Mouse (Mus musculus): ENCODE results near the gene Amz1. TPM values are rescaled to one million over a fixed set of nuclear protein-coding genes. Genes with fewer than 3 reads are reported as not detected.

Gene Amz1
- polyA plus RNA-seq, 1 experiment = 1.2 TPM

- Histone ChIP-seq H3K79me2 (ENCODE audit: control insufficient read depth, insufficient read depth) (peaks cover 4% of the 10 kb centered on the region), H3K4me3 (no peak overlapping the region), H3K36me3 (ENCODE audit: control insufficient read depth, insufficient read depth) (peaks cover 29% of the 10 kb centered on the region), H3K4me2 (ENCODE audit: low read depth) (no peak overlapping the region), H3K27me3 (ENCODE audit: control insufficient read depth, insufficient read depth, insufficient read length) (no peaks in the 10 kb centered on the region), H3ac (ENCODE audit: control insufficient read depth, insufficient read length) (no peak overlapping the region)
- no peak for TF ChIP-seq SRF (IDR thresholded peaks at IDR 0.05; ENCODE audit: control insufficient read depth, insufficient read length, low read depth)
- no peak for TF ChIP-seq E2F4 (IDR thresholded peaks at IDR 0.05; ENCODE audit: insufficient read depth)
- TF ChIP-seq POLR2A (IDR thresholded peaks at IDR 0.05; ENCODE audit: insufficient read length, low read depth) = no peak
- TF ChIP-seq MYOD1 (IDR thresholded peaks at IDR 0.05; ENCODE audit: control insufficient read depth in 1 of 3, insufficient read length in 2 of 3, low read depth in 2 of 3) = no peak
- TF ChIP-seq CEBPB (IDR thresholded peaks at IDR 0.05; ENCODE audit: insufficient read depth, poor library complexity, severe bottlenecking) = no peak
- no peak for TF ChIP-seq POLR2AphosphoS2 (IDR thresholded peaks at IDR 0.05; ENCODE audit: insufficient read length, low read depth)
- no peak for TF ChIP-seq TCF3 (IDR thresholded peaks at IDR 0.05; ENCODE audit: insufficient read length, low read depth)
- TF ChIP-seq TCF12 (IDR thresholded peaks at IDR 0.05; ENCODE audit: insufficient read depth, poor library complexity, severe bottlenecking) = no peak
Measured at GRCm38 (mm10) chr5:140783577-140783976, 59.6 kb downstream of the Amz1 start.

GRCm38 (mm10) chr5:140784288-140784687, 60.4 kb downstream of the Amz1 start:
- TF ChIP-seq USF1 (IDR thresholded peaks at IDR 0.05; ENCODE audit: low read depth) (no peak), REST (IDR thresholded peaks at IDR 0.05; ENCODE audit: insufficient read depth, insufficient read length) (no peak)
- no peaks in the 10 kb centered on the region for H3K27me3 ChIP-seq (ENCODE audit: control insufficient read depth, insufficient read depth, insufficient read length)

DNA sequence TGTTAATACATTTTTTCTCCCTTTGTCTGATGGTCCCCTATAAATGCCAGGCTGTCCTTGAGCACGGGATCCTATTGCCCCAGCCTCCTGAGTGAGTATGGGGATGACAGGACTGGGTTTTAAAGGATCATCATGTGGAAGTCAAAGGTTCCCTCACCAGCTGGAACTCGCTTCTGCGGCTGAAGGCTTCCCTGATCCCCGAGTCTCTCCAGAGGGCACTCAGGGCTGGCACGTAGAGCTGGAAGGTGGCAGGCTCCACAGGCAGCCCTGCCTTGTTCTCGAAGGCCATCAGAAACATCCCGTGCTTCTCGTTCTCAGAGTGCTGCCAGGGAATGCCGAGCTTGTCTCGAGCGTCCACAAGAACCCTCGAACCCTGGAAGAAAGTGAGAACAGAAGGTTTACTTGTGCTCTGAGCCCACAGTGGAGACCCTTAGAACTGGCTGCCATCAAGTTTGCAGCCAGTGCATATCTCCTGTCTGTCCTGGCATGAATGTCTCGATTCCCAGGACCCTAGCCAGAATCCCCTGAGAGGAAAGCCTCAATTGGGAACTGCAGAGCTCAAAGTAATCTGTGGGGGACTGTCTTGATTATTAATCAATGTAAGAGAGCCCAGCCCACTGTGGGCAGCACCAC, 61.4 kb downstream of the Amz1 start:
- H3ac ChIP-seq (ENCODE audit: control insufficient read depth, insufficient read length) = no peak overlapping the region
- TF ChIP-seq USF1 (IDR thresholded peaks at IDR 0.05; ENCODE audit: low read depth) (no peak), MYOD1 (IDR thresholded peaks at IDR 0.05; ENCODE audit: control insufficient read depth in 1 of 3, insufficient read length in 2 of 3, low read depth in 2 of 3) (no peak), TCF3 (IDR thresholded peaks at IDR 0.05; ENCODE audit: insufficient read length, low read depth) (no peak), SRF (IDR thresholded peaks at IDR 0.05; ENCODE audit: control insufficient read depth, insufficient read length, low read depth) (no peak), TCF12 (IDR thresholded peaks at IDR 0.05; ENCODE audit: insufficient read depth, poor library complexity, severe bottlenecking) (no peak), POLR2AphosphoS2 (IDR thresholded peaks at IDR 0.05; ENCODE audit: insufficient read length, low read depth) (no peak), REST (IDR thresholded peaks at IDR 0.05; ENCODE audit: insufficient read depth, insufficient read length) (no peak), E2F4 (IDR thresholded peaks at IDR 0.05; ENCODE audit: insufficient read depth) (no peak), POLR2A (IDR thresholded peaks at IDR 0.05; ENCODE audit: insufficient read length, low read depth) (no peak), CEBPB (IDR thresholded peaks at IDR 0.05; ENCODE audit: insufficient read depth, poor library complexity, severe bottlenecking) (no peak)
- H3K79me2 ChIP-seq (ENCODE audit: control insufficient read depth, insufficient read depth) = peaks cover 16% of the 10 kb centered on the region
- H3K36me3 ChIP-seq (ENCODE audit: control insufficient read depth, insufficient read depth) = peaks cover 29% of the 10 kb centered on the region
- H3K27me3 ChIP-seq (ENCODE audit: control insufficient read depth, insufficient read depth, insufficient read length) = no peaks in the 10 kb centered on the region
- H3K4me3 ChIP-seq = no peak overlapping the region
- H3K4me2 ChIP-seq (ENCODE audit: low read depth) = no peak overlapping the region

More at GRCm38 (mm10) chr5:140784288-140784687, 60.4 kb downstream of the Amz1 start:
- Histone ChIP-seq H3K4me2 (ENCODE audit: low read depth) (no peak overlapping the region), H3K4me3 (no peak overlapping the region), H3K79me2 (ENCODE audit: control insufficient read depth, insufficient read depth) (peaks cover 8% of the 10 kb centered on the region), H3K36me3 (ENCODE audit: control insufficient read depth, insufficient read depth) (peaks cover 29% of the 10 kb centered on the region), H3ac (ENCODE audit: control insufficient read depth, insufficient read length) (no peak overlapping the region)

- H3K79me2 ChIP-seq (ENCODE audit: control insufficient read depth, insufficient read depth) = peaks cover 20% of the 10 kb centered on the region
- H3K36me3 ChIP-seq (ENCODE audit: control insufficient read depth, insufficient read depth) = peaks cover 5% of the 10 kb centered on the region
- H3K4me2 ChIP-seq (ENCODE audit: low read depth) = no peak overlapping the region
- no peaks in the 10 kb centered on the region for H3K27me3 ChIP-seq (ENCODE audit: control insufficient read depth, insufficient read depth, insufficient read length)
- H3K4me3 ChIP-seq = no peak overlapping the region
- no peak overlapping the region for H3ac ChIP-seq (ENCODE audit: control insufficient read depth, insufficient read length)
- TF ChIP-seq TCF3 (IDR thresholded peaks at IDR 0.05; ENCODE audit: insufficient read length, low read depth) (no peak), REST (IDR thresholded peaks at IDR 0.05; ENCODE audit: insufficient read depth, insufficient read length) (no peak), POLR2AphosphoS2 (IDR thresholded peaks at IDR 0.05; ENCODE audit: insufficient read length, low read depth) (no peak), CEBPB (IDR thresholded peaks at IDR 0.05; ENCODE audit: insufficient read depth, poor library complexity, severe bottlenecking) (no peak), TCF12 (IDR thresholded peaks at IDR 0.05; ENCODE audit: insufficient read depth, poor library complexity, severe bottlenecking) (no peak), SRF (IDR thresholded peaks at IDR 0.05; ENCODE audit: control insufficient read depth, insufficient read length, low read depth) (no peak), E2F4 (IDR thresholded peaks at IDR 0.05; ENCODE audit: insufficient read depth) (no peak), MYOD1 (IDR thresholded peaks at IDR 0.05; ENCODE audit: control insufficient read depth in 1 of 3, insufficient read length in 2 of 3, low read depth in 2 of 3) (no peak), MAX (IDR thresholded peaks at IDR 0.05; ENCODE audit: low read depth) (no peak), MYOG (IDR thresholded peaks at IDR 0.05; ENCODE audit: control insufficient read depth in 1 of 3, insufficient read depth in 1 of 3, insufficient read length in 2 of 3, low read depth in 2 of 3) (no peak)
Measured at GRCm38 (mm10) chr5:140789561-140789960, 65.6 kb downstream of the Amz1 start.

GRCm38 (mm10) chr5:140790392-140790791, 66.5 kb downstream of the Amz1 start:
- H3K27me3 ChIP-seq (ENCODE audit: control insufficient read depth, insufficient read depth, insufficient read length) = no peaks in the 10 kb centered on the region
- H3K4me2 ChIP-seq (ENCODE audit: low read depth) = peak overlapping the region; percentile 74
- no peaks in the 10 kb centered on the region for H3K36me3 ChIP-seq (ENCODE audit: control insufficient read depth, insufficient read depth)
- H3K79me2 ChIP-seq (ENCODE audit: control insufficient read depth, insufficient read depth) = peaks cover 20% of the 10 kb centered on the region
- H3K4me3 ChIP-seq = no peak overlapping the region
- H3ac ChIP-seq (ENCODE audit: control insufficient read depth, insufficient read length) = no peak overlapping the region
- TF ChIP-seq MYOD1 (IDR thresholded peaks at IDR 0.05; ENCODE audit: control insufficient read depth in 1 of 3, insufficient read length in 2 of 3, low read depth in 2 of 3) = no peak
- TF ChIP-seq POLR2AphosphoS2 (IDR thresholded peaks at IDR 0.05; ENCODE audit: insufficient read length, low read depth) = no peak
- TF ChIP-seq REST (IDR thresholded peaks at IDR 0.05; ENCODE audit: insufficient read depth, insufficient read length) = no peak
- no peak for TF ChIP-seq CEBPB (IDR thresholded peaks at IDR 0.05; ENCODE audit: insufficient read depth, poor library complexity, severe bottlenecking)

Measured in myocyte (in vitro differentiated cells).